Mouse (Mus musculus) neural tube, embryonic 13.5 days (tissue): ENCODE measurements around the gene Crisp2. TPM values are rescaled to one million over a fixed set of nuclear protein-coding genes. Genes with fewer than 3 reads are reported as not detected.

Experiments
- polyA plus RNA-seq: library from polyadenylated mRNA; unstranded; fragments of >200 nt; fragmentation: Nextera tagmentation; extraction: Ambion mirVana; gene quantifications from 2 replicates; pipeline ENCODE4 v1.2.1, GENCODE M21; 2015

The Crisp2 gene
- polyA plus RNA-seq, 1 experiment from 2014 or later, result not detected

Other genes with a start within 250 kb of the Crisp2 start
- gene Esp6, start 245.5 kb downstream of the Crisp2 start, polyA plus RNA-seq, result not detected in 2 replicates
- not detected in 2 replicates for gene Esp4, start 208.4 kb downstream of the Crisp2 start, polyA plus RNA-seq
- not detected in 2 replicates for gene Esp3, start 174.9 kb downstream of the Crisp2 start, polyA plus RNA-seq
- not detected in 2 replicates for gene Esp1, start 79.9 kb downstream of the Crisp2 start, polyA plus RNA-seq
- gene Rhag, start 4.1 kb upstream of the Crisp2 start, polyA plus RNA-seq, result 0.55 and 0.95 TPM in 2 replicates
- gene 9130008F23Rik, start 73.6 kb upstream of the Crisp2 start, polyA plus RNA-seq, result 0.32 and 0.51 TPM in 2 replicates
- not detected in 2 replicates for gene Glyatl3, start 107.3 kb upstream of the Crisp2 start, polyA plus RNA-seq
- gene Mut, start 127.7 kb upstream of the Crisp2 start, polyA plus RNA-seq, result 23.6 and 26.5 TPM in 2 replicates
- 11.7 and 13.0 TPM in 2 replicates for gene Cenpq, start 128.0 kb upstream of the Crisp2 start, polyA plus RNA-seq